Mouse (Mus musculus): ENCODE measurements around the gene Fkbp11. TPM values are rescaled to one million over a fixed set of nuclear protein-coding genes. Genes with fewer than 3 reads are reported as not detected.

The Fkbp11 gene
- polyA plus RNA-seq, 1 experiment = 9.3 TPM

DNA sequence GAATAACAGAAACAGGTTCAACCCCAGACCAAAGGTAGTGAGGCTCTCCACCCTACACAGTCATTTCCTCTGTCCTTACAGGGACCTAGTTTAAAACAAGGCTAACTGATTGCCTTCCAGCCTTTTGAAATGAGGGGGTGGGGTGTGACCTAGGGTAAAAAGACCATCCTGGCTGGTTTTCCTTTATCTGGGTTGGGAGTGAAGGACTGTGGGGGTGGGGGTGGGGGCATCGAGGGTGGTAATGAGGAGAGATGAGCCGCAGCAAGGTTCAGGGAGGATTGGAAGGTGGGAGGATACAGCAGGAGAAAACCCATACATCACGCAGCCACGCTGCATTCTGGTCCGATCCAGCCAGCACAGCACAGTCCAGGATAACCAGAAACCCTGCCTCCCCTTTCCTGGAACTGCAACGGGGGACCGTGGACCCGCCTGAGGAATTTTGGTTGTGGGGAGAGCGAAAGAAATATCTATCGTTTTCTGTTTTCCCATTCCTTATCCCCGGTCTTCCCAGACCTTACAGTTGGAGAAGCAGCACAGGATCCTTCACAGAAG is 52.9 kb downstream of the Fkbp11 start:
- no peak overlapping the region for H3K27ac ChIP-seq (ENCODE audit: insufficient read depth, low read depth, low read length)
- H3K36me3 ChIP-seq (ENCODE audit: control insufficient read depth, insufficient read depth, low read length) = no peaks in the 10 kb centered on the region
- H3K27me3 ChIP-seq (replicated peaks; ENCODE audit: control insufficient read depth, insufficient read depth, low read length) = no peaks in the 10 kb centered on the region
- H3K4me1 ChIP-seq (ENCODE audit: control insufficient read depth, insufficient read depth, low read length) = no peaks in the 10 kb centered on the region
- TF ChIP-seq POLR2A (IDR thresholded peaks at IDR 0.05; ENCODE audit: low read depth, low read length) (no peak), CTCF (conservative IDR thresholded peaks at IDR 0.05; ENCODE audit: insufficient read depth, insufficient read length, low read depth, low read length) (no peak)
- no peak for DNase-seq
- WGBS = 15% methylated on average over 11 of the region's 11 CpGs
- H3K4me3 ChIP-seq (ENCODE audit: insufficient read depth, low read depth, low read length) = no peak overlapping the region

Other genes starting within 250 kb of the Fkbp11 start
- not detected in 2 replicates for gene Lalba, start 245.5 kb downstream of the Fkbp11 start, polyA plus RNA-seq (2012; rRNA removed)
- not detected in 2 replicates for gene Olfr279, start 235.8 kb downstream of the Fkbp11 start, polyA plus RNA-seq (2012; rRNA removed)
- 32.0 and 33.1 TPM in 2 replicates for gene Kansl2, start 193.9 kb downstream of the Fkbp11 start, polyA plus RNA-seq (2012; rRNA removed)
- gene Ccnt1, start 157.3 kb downstream of the Fkbp11 start, polyA plus RNA-seq (2012; rRNA removed) = 10.0 and 11.0 TPM in 2 replicates
- gene 4930415O20Rik, start 157.2 kb downstream of the Fkbp11 start, polyA plus RNA-seq (2012; rRNA removed) = 1.0 and 1.1 TPM in 2 replicates
- 98.7 and 104 TPM in 2 replicates for gene Adcy6, start 118.1 kb downstream of the Fkbp11 start, polyA plus RNA-seq (2012; rRNA removed)
- 20.2 and 21.7 TPM in 2 replicates for gene Cacnb3, start 97.4 kb downstream of the Fkbp11 start, polyA plus RNA-seq (2012; rRNA removed)
- gene Ddx23, start 65.3 kb downstream of the Fkbp11 start, polyA plus RNA-seq (2012; rRNA removed) = 23.8 and 24.4 TPM in 2 replicates
- gene Rnd1, start 50.7 kb downstream of the Fkbp11 start, polyA plus RNA-seq (2012; rRNA removed) = 2.2 and 2.8 TPM in 2 replicates
- 0.42 and 0.60 TPM in 2 replicates for gene Ccdc65, start 20.0 kb downstream of the Fkbp11 start, polyA plus RNA-seq (2012; rRNA removed)
- gene Arf3, start 35.0 kb upstream of the Fkbp11 start, polyA plus RNA-seq (2012; rRNA removed) = 114 and 143 TPM in 2 replicates
- gene Wnt10b, start 50.0 kb upstream of the Fkbp11 start, polyA plus RNA-seq (2012; rRNA removed) = 0.22 and 0.25 TPM in 2 replicates
- 0.04 TPM in 1 of 2 replicates, not detected in the other for gene Wnt1, start 61.7 kb upstream of the Fkbp11 start, polyA plus RNA-seq (2012; rRNA removed)
- 12.1 and 12.3 TPM in 2 replicates for gene Ddn, start 81.3 kb upstream of the Fkbp11 start, polyA plus RNA-seq (2012; rRNA removed)
- 68.9 and 72.7 TPM in 2 replicates for gene Prkag1, start 103.3 kb upstream of the Fkbp11 start, polyA plus RNA-seq (2012; rRNA removed)
- 18.8 and 20.8 TPM in 2 replicates for gene Kmt2d, start 143.0 kb upstream of the Fkbp11 start, polyA plus RNA-seq (2012; rRNA removed)
- gene Rhebl1, start 166.3 kb upstream of the Fkbp11 start, polyA plus RNA-seq (2012; rRNA removed) = 6.4 and 7.1 TPM in 2 replicates
- gene Dhh, start 170.3 kb upstream of the Fkbp11 start, polyA plus RNA-seq (2012; rRNA removed) = 1.2 and 1.5 TPM in 2 replicates
- 36.1 and 50.2 TPM in 2 replicates for gene Lmbr1l, start 190.0 kb upstream of the Fkbp11 start, polyA plus RNA-seq (2012; rRNA removed)
- 488 and 540 TPM in 2 replicates for gene Tuba1b, start 206.4 kb upstream of the Fkbp11 start, polyA plus RNA-seq (2012; rRNA removed)
- gene Gm49450, start 225.4 kb upstream of the Fkbp11 start, polyA plus RNA-seq (2012; rRNA removed) = 12.0 TPM in 1 of 2 replicates, not detected in the other
- gene Tuba1a, start 225.5 kb upstream of the Fkbp11 start, polyA plus RNA-seq (2012; rRNA removed) = 121 and 131 TPM in 2 replicates